Mouse (Mus musculus): ENCODE data around the gene Gm49321. TPM values are rescaled to one million over a fixed set of nuclear protein-coding genes. Genes with fewer than 3 reads are reported as not detected.

The Gm49321 gene
- polyA plus RNA-seq (2012; rRNA removed), result not detected in 2 replicates

DNA sequence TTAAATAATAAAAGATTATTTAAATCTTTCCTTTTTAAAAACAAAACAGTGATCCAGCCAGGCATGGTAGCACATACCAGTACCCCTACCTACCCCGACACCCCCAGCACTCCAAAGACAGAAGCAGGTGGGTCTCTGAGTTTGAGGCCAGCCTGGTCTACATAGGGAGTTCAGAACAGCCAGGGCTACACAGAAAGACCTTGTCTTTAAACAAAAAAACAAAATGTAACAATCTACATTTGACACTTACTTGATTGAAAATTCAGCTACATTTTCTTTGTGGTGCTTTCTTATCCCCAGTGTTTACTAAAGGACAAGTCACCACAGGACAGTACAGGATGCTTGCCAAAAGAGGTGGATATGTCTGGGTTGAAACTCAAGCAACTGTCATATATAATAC is at the start of gene Gm49321:
Gm49321 (plus strand) TSS at position 301 of the 400 bp plus-strand sequence.

DNA sequence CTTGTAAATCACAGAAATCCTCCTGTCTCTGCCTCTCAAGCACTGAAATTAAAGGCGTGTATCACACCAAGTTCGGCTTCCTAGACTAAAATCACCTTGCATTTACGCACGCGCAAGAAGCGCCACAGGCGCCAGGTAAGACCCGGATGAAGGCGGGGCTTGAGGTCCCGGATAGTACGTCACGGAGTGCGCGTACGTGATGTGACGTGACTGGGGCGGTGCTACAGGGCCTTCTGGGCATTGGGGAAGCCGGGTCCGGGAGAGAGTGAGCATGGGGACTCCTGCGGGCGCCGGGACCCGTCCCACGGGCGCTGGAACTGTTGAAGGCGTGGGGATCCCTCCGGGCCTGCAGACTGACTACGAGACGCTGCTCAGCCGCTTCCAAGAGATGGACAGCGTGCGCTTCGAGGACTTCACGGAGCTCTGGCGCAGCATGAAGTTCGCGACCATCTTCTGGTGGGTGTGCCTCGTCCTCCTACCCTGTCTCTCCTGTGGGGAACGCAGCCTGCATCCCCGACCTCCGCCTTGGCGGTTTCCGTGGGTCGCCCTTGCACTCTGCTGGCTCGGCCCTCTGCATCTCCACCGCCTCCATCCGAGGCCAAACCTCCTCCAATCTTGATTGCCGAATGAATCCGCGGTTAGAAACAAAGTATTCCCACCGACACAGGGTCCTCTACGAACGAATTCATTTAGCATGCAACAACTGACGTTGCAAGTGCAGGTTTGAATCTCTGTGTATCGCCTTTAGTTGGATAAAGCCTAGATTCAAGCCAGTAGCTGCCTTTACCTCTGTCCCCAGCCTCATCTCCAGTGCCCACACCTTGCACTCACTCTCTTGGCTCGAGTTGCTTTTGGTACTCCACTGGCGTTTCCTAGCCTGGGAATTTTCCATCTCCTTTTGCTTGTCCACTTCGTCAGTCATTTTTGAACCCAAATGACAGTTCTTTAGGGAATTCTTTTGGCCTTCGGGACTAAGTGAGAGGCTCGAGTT is 27.1 kb downstream of the Gm49321 start, which contains the start of gene Snapc1:
Snapc1 (plus strand) TSS at position 191 of the 991 bp plus-strand sequence.

DNA sequence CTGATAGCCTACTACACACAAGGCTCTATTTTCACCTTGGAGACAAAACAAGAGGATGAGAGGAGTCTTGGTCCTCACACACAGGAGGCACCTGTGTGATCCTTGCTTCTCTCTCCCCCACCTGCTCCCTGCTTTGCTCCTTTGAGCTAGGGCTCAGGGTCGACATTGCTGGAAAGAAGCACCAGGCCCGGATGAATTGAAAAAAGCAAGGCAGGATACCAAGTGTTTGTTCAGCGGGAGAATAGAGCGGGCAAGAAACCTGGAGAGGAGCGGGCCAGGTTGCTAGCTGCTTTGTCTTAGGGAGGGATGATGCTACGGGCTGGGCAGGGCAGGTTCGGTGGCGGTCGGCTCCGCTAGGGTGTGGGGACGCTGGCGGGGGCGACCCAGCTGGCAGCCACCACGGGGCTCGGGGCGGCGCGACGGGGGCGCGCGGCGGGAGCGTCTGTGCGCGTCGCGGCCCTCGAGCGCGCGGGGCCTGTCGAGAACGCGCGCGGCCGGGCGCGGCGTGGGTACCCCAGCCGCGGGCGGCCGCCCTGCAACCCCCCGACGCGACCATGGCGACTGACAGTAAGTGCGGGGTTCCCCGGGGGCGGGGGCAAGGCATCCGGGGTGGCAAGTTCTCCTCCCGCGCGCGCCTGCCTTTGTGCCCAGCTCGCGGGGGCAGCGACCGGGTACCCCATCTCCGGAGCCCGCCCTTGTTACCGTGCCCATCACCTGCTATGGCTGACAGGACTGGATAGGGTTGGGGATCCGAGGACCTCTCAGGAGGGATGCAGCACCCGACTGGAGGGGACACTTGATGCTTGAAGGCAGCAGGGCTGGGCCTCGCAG is 60.1 kb downstream of the Gm49321 start, which contains the start of gene Syt16:
Syt16 (plus strand) TSS at position 365 of the 831 bp plus-strand sequence.

Other genes with a start within 250 kb of the Gm49321 start
- gene Hif1a, start 36.3 kb upstream of the Gm49321 start, polyA plus RNA-seq (2012; rRNA removed), result 76.1 and 100 TPM in 2 replicates
- 6.1 and 17.9 TPM in 2 replicates for gene Snapc1, start 26.8 kb downstream of the Gm49321 start, polyA plus RNA-seq (2012; rRNA removed)
- 0.16 and 0.39 TPM in 2 replicates for gene Syt16, start 60.0 kb downstream of the Gm49321 start, polyA plus RNA-seq (2012; rRNA removed)